Mouse (Mus musculus): ENCODE measurements around the gene Rapgef2. TPM values are rescaled to one million over a fixed set of nuclear protein-coding genes. Genes with fewer than 3 reads are reported as not detected.

The Rapgef2 gene
- polyA plus RNA-seq, 1 experiment, result 6.0 TPM

DNA sequence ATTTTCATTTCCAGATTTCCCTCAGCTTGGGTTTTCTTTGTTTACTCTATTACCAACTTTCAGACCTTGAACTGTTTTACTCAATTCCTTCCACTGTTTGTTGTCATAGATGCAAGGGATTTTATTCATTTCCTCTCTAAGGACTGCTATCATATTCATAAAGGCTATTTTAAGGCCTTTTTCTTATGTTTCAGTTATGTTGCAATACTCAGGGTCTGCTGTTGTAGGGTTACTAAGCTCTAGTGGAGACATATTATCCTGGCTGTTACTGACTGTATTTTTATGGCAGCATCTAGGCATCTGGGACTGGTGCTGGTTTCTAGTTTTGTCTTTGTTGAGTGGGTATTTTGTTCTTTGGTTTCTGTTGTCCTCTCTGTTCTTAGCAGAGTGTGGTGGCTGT is 128.1 kb downstream of the Rapgef2 start:
- Histone ChIP-seq H3K4me3 (replicated peaks; ENCODE audit: control insufficient read depth, low read depth, low read length) (no peak overlapping the region), H3K27ac (ENCODE audit: control insufficient read depth, insufficient read depth, low read depth, low read length, poor library complexity) (no peak overlapping the region), H3K4me1 (ENCODE audit: control insufficient read depth, insufficient read depth, low read length) (peaks cover 3% of the 10 kb centered on the region; the same call in 1 of the 2 replicates)
- no peak for TF ChIP-seq POLR2A (IDR thresholded peaks at IDR 0.05; ENCODE audit: borderline replicate concordance, control insufficient read depth, low read depth, low read length)
- TF ChIP-seq CTCF (IDR thresholded peaks at IDR 0.05; ENCODE audit: control insufficient read depth, insufficient read depth, low read length), result no peak

DNA sequence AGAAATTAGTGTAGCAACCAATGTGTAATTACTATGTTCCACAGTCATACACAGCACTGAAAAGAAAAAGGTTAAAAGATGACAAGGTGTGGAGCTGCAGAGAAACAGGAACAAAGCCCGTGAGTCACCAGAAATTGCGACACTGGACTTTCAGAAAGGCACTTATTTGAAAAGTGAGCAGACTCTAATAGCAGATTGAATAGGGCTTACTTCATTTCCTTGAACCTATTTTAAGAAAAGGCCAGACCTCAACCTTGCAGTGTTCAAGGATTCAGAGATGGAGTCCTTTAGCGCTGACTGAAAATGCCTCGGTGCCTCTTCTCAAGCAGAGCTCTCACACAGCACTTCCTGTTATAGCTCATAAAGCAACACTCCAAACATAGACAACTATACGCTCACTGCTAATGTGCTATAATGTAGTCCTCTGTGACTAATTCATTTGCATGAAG is 133.3 kb downstream of the Rapgef2 start:
- TF ChIP-seq CTCF (IDR thresholded peaks at IDR 0.05; ENCODE audit: control insufficient read depth, insufficient read depth, low read length) (no peak), POLR2A (IDR thresholded peaks at IDR 0.05; ENCODE audit: borderline replicate concordance, control insufficient read depth, low read depth, low read length) (no peak)
- H3K4me3 ChIP-seq (replicated peaks; ENCODE audit: control insufficient read depth, low read depth, low read length), result peak overlapping the region; percentile 45
- H3K4me1 ChIP-seq (ENCODE audit: control insufficient read depth, insufficient read depth, low read length), result peaks cover 2% of the 10 kb centered on the region; the same call in 1 of the 2 replicates
- peak overlapping the region; percentile 70; the same call in 1 of the 2 replicates for H3K27ac ChIP-seq (ENCODE audit: control insufficient read depth, insufficient read depth, low read depth, low read length, poor library complexity)
- WGBS, result 7% methylated on average over 5 of the region's 5 CpGs

- TF ChIP-seq POLR2A (IDR thresholded peaks at IDR 0.05; ENCODE audit: borderline replicate concordance, control insufficient read depth, low read depth, low read length) (no peak), CTCF (IDR thresholded peaks at IDR 0.05; ENCODE audit: control insufficient read depth, insufficient read depth, low read length) (no peak)
- WGBS, result 18% methylated on average over 10 of the region's 10 CpGs
- H3K4me3 ChIP-seq (replicated peaks; ENCODE audit: control insufficient read depth, low read depth, low read length), result no peak overlapping the region
- H3K27ac ChIP-seq (ENCODE audit: control insufficient read depth, insufficient read depth, low read depth, low read length, poor library complexity), result no peak overlapping the region
- no peaks in the 10 kb centered on the region; the same call in 1 of the 2 replicates for H3K4me1 ChIP-seq (ENCODE audit: control insufficient read depth, insufficient read depth, low read length)
Measured at GRCm38 (mm10) chr3:79145407-79146055, 140.8 kb downstream of the Rapgef2 start.

- no peak overlapping the region for H3K4me3 ChIP-seq (replicated peaks; ENCODE audit: control insufficient read depth, low read depth, low read length)
- H3K27ac ChIP-seq (ENCODE audit: control insufficient read depth, insufficient read depth, low read depth, low read length, poor library complexity), result no peak overlapping the region
- no peak for TF ChIP-seq CTCF (IDR thresholded peaks at IDR 0.05; ENCODE audit: control insufficient read depth, insufficient read depth, low read length)
- no peak for TF ChIP-seq POLR2A (IDR thresholded peaks at IDR 0.05; ENCODE audit: borderline replicate concordance, control insufficient read depth, low read depth, low read length)
- 56% methylated on average over 13 of the region's 13 CpGs for WGBS
- no peaks in the 10 kb centered on the region; the same call in 1 of the 2 replicates for H3K4me1 ChIP-seq (ENCODE audit: control insufficient read depth, insufficient read depth, low read length)
Measured at GRCm38 (mm10) chr3:79144672-79145406, 141.5 kb downstream of the Rapgef2 start.

GRCm38 (mm10) chr3:79144085-79144484 is 142.2 kb downstream of the Rapgef2 start:
- no peak overlapping the region for H3K4me3 ChIP-seq (replicated peaks; ENCODE audit: control insufficient read depth, low read depth, low read length)
- H3K4me1 ChIP-seq (ENCODE audit: control insufficient read depth, insufficient read depth, low read length), result no peaks in the 10 kb centered on the region; the same call in 1 of the 2 replicates
- no peak overlapping the region for H3K27ac ChIP-seq (ENCODE audit: control insufficient read depth, insufficient read depth, low read depth, low read length, poor library complexity)
- 73% methylated on average over 6 of the region's 6 CpGs for WGBS
- TF ChIP-seq CTCF (IDR thresholded peaks at IDR 0.05; ENCODE audit: control insufficient read depth, insufficient read depth, low read length) (no peak), POLR2A (IDR thresholded peaks at IDR 0.05; ENCODE audit: borderline replicate concordance, control insufficient read depth, low read depth, low read length) (no peak)

DNA sequence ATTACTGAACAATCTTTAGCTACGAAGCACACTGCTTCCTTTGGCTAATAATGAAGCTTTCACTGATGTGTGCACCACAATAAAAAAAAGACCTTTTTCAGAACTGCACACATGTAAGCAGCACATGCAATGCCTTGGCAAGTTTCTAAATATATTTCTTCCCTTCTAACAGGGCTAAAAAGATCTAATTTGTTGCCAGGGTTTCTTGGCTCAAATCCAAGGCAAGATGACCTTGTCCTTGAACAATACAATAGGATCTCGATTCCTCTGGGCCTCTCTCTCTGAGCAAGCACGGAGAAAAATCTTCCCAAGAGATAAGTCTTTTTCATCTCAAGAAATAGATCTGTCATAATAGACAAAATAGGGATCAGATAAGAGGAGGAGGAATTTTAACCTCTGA is 147.1 kb downstream of the Rapgef2 start:
- 77% methylated on average over 3 of the region's 3 CpGs for WGBS
- Histone ChIP-seq H3K4me3 (replicated peaks; ENCODE audit: control insufficient read depth, low read depth, low read length) (no peak overlapping the region), H3K4me1 (ENCODE audit: control insufficient read depth, insufficient read depth, low read length) (no peaks in the 10 kb centered on the region; the same call in 1 of the 2 replicates), H3K27ac (ENCODE audit: control insufficient read depth, insufficient read depth, low read depth, low read length, poor library complexity) (no peak overlapping the region)
- TF ChIP-seq CTCF (IDR thresholded peaks at IDR 0.05; ENCODE audit: control insufficient read depth, insufficient read depth, low read length) (no peak), POLR2A (IDR thresholded peaks at IDR 0.05; ENCODE audit: borderline replicate concordance, control insufficient read depth, low read depth, low read length) (no peak)

- TF ChIP-seq POLR2A (IDR thresholded peaks at IDR 0.05; ENCODE audit: borderline replicate concordance, control insufficient read depth, low read depth, low read length) (no peak), CTCF (IDR thresholded peaks at IDR 0.05; ENCODE audit: control insufficient read depth, insufficient read depth, low read length) (no peak)
- Histone ChIP-seq H3K4me1 (ENCODE audit: control insufficient read depth, insufficient read depth, low read length) (no peaks in the 10 kb centered on the region; the same call in 1 of the 2 replicates), H3K27ac (ENCODE audit: control insufficient read depth, insufficient read depth, low read depth, low read length, poor library complexity) (no peak overlapping the region), H3K4me3 (replicated peaks; ENCODE audit: control insufficient read depth, low read depth, low read length) (no peak overlapping the region)
Measured at GRCm38 (mm10) chr3:79138601-79139000, 147.7 kb downstream of the Rapgef2 start.

- Histone ChIP-seq H3K27ac (ENCODE audit: control insufficient read depth, insufficient read depth, low read depth, low read length, poor library complexity) (no peak overlapping the region), H3K4me1 (ENCODE audit: control insufficient read depth, insufficient read depth, low read length) (no peaks in the 10 kb centered on the region; the same call in 1 of the 2 replicates), H3K4me3 (replicated peaks; ENCODE audit: control insufficient read depth, low read depth, low read length) (no peak overlapping the region)
- WGBS, result 72% methylated on average over 3 of the region's 3 CpGs
- TF ChIP-seq POLR2A (IDR thresholded peaks at IDR 0.05; ENCODE audit: borderline replicate concordance, control insufficient read depth, low read depth, low read length) (no peak), CTCF (IDR thresholded peaks at IDR 0.05; ENCODE audit: control insufficient read depth, insufficient read depth, low read length) (no peak)
Measured at GRCm38 (mm10) chr3:79130991-79131390, 155.3 kb downstream of the Rapgef2 start.
